Mouse (Mus musculus) brain, embryonic 14.5 days (tissue): ENCODE data around the gene Cox5b. TPM values are rescaled to one million over a fixed set of nuclear protein-coding genes. Genes with fewer than 3 reads are reported as not detected.
A peak's percentile ranks its signal among the peaks of the same experiment; 100 is the strongest.

Experiments
- DNase-seq: peaks from one replicate; pipeline ENCODE4 v3.0.0-alpha.2; 2011; ENCODE audit warnings: low read depth
- CTCF ChIP-seq: fragments of 200-500 bp; IDR thresholded peaks from 2 replicates; pipeline ENCODE4 v1.5.1; 2012; ENCODE audit warnings: inconsistent platforms, mild to moderate bottlenecking, moderate library complexity, borderline replicate concordance; ENCODE audit not compliant: insufficient read depth, insufficient read length; ENCODE audit errors: extremely low read depth
- POLR2A ChIP-seq: fragments of 200-500 bp; IDR thresholded peaks from 2 replicates; pipeline ENCODE4 v1.6.1; 2012; ENCODE audit warnings: mild to moderate bottlenecking, inconsistent platforms, borderline replicate concordance; ENCODE audit not compliant: poor library complexity, insufficient read depth, insufficient read length, severe bottlenecking; ENCODE audit errors: extremely low read depth
- polyA plus RNA-seq: library from polyadenylated mRNA; depleted of rRNA; stranded (reverse); fragments of >200 nt; gene quantifications from 2 replicates; pipeline ENCODE4 v1.2.3, GENCODE M21; 2012

Gene Cox5b
- polyA plus RNA-seq, 1 experiment = 318 TPM

DNA sequence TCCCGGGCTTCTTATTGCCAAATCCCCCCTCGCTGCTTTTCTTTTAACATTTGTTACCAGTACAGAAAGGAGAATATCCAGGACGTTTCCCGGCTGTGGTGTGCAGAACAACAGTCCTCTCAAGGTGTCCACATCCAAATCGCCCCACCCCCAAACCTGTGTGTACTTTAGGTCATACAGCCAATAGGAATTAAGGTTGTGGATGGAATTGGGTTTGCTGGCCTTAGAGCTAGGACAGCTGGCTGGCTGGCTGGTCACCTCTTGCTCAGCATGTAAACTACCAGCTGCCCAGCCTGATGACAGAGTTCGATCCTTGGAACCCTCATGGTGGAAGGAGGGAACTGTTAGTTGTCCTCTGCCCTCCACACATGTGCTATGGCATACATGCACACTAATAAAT lies 3.6 kb downstream of the Cox5b start:
- no peak for DNase-seq
- TF ChIP-seq POLR2A (no peak), CTCF (no peak)

DNA sequence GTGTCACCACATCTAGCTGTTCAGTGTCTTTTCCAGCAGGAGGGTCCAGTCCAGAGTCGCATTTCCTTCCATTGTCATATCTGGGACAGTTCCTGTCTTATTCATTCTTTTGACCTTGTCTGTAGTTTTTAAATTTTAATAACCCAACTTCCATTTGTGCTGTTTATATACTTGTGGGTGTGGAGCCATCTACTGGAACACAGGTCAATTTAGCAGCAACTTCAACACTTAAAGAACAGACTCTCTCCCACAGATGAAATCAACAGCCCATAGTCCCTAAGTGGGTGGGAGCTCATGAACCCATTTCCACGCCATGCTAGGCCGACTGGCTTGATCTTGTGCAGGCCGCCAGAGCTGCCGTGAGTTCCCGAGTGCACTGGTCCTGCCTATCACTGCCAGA lies 5.2 kb downstream of the Cox5b start:
- DNase-seq = no peak
- TF ChIP-seq CTCF = no peak
- TF ChIP-seq POLR2A = no peak

DNA sequence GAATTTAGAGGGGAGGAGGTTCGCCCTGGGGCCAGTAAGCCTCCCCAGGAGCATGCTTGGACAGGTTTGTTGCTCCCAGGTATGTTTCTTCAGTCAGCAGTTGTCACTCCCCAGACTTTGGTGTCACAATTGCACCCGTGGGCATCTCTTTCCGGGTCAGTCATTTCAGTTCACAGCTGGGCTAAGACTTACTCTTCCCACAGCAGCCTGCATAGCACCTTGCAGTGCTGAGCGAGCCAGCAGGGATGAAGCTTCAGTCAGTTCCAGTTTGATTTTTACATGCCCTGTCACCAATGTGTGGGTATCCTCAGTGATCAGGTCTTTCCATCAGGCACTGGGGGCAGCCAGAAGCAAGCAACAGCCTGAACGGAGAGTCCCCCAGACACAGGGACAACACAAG lies 5.8 kb downstream of the Cox5b start:
- no peak for DNase-seq
- TF ChIP-seq POLR2A (no peak), CTCF (no peak)

DNA sequence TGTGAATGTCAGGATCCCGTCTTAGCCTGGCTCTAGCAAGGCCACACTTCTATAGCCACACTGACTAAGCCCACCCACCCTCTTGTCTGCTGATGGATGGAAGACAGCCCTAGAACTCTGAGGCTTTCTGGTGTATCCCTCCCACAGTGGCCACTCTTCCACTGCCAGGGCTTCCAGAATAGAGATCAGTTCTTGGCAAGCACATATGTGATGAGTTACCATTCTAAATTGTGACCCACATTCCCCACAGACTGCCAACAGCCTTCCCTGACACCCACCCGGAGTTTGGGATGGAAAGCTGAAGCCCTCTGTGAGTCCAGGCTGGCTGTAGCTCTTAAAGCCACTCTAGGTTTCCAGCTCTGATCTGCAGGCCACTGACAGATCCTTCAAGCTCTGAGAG lies 15.9 kb downstream of the Cox5b start:
- no peak for TF ChIP-seq CTCF
- no peak for TF ChIP-seq POLR2A
- DNase-seq = no peak

DNA sequence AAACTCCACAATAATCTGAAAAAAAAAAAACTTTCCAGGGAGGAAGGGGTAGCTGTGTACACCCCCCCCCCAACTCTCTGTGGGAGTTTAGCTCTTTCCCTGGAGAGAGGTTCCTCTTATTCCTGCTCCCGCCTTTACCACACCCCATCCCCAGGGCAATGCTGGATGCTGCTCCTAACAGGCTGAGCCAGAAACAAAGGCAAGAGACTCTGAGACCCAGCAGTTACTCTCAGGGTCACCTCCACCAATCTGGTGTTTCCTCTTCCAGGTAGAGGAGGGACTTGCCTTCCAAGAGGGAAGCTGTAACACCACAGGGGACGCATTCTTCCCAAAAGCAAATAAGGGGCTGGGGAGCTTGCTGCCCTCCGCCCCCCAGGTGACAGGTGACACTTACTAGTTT lies 16.5 kb downstream of the Cox5b start:
- TF ChIP-seq POLR2A = no peak
- no peak for TF ChIP-seq CTCF
- no peak for DNase-seq

DNA sequence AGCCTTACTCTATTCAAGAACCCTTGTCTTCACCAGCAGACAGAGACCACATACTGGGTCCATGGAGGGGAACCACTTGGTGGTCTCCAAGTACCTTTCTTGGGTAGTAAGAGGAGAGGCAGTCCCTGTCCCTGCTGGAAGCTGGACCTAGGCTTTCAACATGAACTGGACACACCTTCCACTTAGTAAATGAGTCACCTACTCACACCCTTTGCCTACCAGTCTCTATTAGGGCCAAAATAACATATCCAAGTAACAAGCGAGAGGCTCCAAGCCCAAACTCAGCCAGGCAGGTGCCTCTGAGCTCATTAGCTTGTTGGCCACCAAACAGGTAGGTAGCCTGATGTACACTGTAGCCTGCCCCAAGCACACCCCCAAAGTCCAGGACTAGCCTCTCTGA lies 17.4 kb downstream of the Cox5b start:
- no peak for DNase-seq
- TF ChIP-seq POLR2A (no peak), CTCF (no peak)

DNA sequence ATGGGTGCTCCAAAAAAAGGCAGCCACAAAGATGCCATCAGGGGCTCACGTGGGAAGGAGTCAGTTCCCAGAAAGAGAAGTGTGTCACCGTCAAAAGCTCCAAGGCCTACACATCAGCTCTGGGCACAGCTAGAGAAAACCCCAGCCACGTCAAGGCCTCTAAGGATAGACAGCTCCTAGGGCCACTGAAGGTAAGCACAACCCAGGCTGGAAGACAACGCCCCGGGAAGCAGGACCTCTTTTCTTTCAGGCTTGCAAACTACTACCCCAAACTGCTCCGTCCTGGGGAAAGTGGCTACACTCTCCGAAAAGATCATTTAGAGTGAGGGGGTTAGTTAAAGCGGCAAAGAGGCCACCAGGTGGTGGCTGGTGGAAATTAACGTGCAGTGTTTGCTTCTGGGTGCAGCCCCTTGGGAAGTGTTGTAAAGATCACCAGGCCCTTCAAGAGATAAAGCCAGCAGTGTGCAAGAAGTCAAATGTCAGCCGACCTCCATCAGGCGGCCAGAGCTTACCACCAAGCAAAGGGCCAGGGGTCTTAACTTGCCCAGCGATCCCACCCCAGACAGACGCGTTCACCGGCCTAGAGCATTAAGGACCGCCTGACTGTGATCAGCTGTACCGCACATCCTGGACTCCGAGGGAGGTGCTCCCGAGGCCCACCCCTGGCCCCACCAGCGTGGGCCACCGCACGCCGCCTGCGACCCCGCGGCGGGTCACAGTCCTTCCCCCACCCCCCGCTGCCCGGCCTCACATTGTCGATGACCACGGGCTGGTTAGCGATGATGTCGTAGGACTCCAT lies 18.0 kb downstream of the Cox5b start:
- no peak for TF ChIP-seq POLR2A
- peak; percentile 55; the same call in 1 of the 2 replicates for TF ChIP-seq CTCF
- peak; percentile 59 for DNase-seq

DNA sequence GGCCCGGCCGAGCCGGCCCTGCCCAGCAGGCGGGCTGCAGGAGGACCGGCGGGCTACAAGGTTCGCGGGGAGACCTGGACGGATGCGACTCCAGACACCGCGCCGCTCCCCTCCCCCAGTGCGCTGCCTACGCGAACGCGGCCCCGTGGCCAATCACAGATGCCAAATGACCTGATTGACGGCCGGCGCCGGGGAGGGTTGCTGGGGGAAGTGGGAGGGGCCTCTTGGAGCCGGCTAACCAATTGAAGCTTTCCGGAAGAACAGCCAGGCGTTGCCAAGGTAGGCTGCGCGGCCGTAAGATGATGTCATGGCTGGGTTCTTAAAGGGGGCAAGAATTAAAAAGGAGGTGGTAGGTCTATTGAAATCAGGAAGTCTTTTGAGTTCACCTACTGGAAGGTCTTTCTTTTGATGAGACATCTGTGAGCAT lies 18.6 kb downstream of the Cox5b start, which contains the start of gene 4933424G06Rik:
4933424G06Rik (plus strand) TSS at position 296 of the 427 bp plus-strand sequence.
- peak; percentile 80; the same call in 1 of the 2 replicates for TF ChIP-seq POLR2A
- no peak for TF ChIP-seq CTCF
- DNase-seq = peak; percentile 99

DNA sequence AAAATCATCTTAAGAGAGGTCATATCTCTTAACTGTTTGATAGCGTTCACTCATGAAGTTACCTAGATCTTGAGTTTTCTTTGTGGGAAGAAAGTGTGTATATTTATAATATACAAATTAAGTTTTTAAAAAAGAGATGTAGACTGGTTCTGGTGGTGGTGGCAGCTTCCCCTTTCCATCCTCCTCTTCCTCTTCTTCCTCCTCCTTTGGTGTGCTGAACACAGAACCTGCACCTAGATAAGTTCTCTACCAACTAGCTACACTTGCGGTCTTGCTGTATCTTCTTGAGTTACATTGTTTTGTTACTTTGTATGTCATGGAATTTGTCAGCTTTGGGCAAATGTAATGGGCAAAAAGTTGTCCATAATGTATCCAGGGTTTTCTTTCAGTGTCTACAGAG lies 19.9 kb downstream of the Cox5b start:
- no peak for TF ChIP-seq POLR2A
- no peak for TF ChIP-seq CTCF
- no peak for DNase-seq

DNA sequence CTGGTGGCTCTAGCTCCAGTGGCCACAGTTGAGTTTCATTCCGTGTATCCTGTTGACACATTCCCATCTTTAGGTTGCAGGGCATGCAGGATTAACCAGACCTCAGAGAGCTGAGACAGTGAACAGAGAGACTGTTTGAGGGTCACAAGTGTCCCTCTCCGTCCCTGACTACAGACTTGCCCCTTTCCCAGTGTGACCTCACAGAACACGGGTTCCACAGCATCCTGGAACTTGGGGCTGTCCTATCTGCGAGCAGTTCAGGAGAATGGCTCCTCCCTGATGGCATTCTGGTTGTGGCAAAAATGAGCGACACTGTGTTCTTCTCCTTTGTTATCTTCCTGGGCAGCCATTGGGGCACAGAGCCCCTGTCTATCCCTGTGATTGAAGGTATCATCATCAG lies 23.1 kb downstream of the Cox5b start, which contains the start of gene Actr1b:
Actr1b (minus strand) TSS at position 112 of the 400 bp plus-strand sequence.
- TF ChIP-seq POLR2A (no peak), CTCF (no peak)
- DNase-seq = no peak

DNA sequence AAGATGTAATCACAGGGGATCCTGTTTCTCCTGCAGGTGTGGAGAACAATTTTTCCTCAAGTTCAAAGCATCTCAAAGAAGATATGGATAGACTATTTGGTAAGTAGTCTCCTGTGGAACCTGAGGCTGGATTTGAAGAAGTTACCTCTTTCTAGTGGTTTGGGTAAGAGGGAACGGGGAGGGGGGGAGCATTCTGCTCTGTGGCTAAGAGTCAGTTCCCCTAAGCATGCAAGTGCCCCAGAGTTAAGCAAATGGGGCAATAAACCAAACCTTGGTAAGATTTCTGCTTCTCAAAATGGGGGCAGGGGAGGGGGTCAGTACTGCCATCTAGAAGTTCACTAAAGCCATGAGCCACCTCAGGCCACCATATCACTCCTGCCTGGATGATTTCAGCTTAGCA lies 27.5 kb downstream of the Cox5b start:
- DNase-seq = no peak
- no peak for TF ChIP-seq POLR2A
- no peak for TF ChIP-seq CTCF
